Mouse (Mus musculus) intestine, embryonic 16.5 days (tissue): ENCODE results near the gene Atp11a. TPM values are rescaled to one million over a fixed set of nuclear protein-coding genes. Genes with fewer than 3 reads are reported as not detected.

Experiments used
- ATAC-seq: fragments of 200-750 bp; cut with Nextera tagmentation; 2 replicates; pipeline ENCODE4 v1.8.0; 2017; ENCODE audit warnings: moderate TSS enrichment, moderate library complexity
- H3K27ac ChIP-seq: fragments of 300-500 bp; sonication (generic); 2 replicates; pipeline ENCODE4 v1.5.1; 2014; ENCODE audit warnings: mild to moderate bottlenecking, low read length
- H3K27me3 ChIP-seq: fragments of 300-500 bp; sonication (generic); replicated peaks from 2 replicates; pipeline ENCODE4 v1.6.1; 2014; ENCODE audit warnings: low read length, control low read depth, mixed read lengths; ENCODE audit not compliant: control insufficient read depth, insufficient read depth
- H3K36me3 ChIP-seq: fragments of 300-500 bp; sonication (generic); 2 replicates; pipeline ENCODE4 v1.6.1; 2014; ENCODE audit warnings: low read length, control low read depth; ENCODE audit not compliant: control insufficient read depth, insufficient read depth
- H3K4me1 ChIP-seq: fragments of 300-500 bp; sonication (generic); 2 replicates; pipeline ENCODE4 v1.6.1; 2014; ENCODE audit warnings: low read length, control low read depth, mixed read lengths; ENCODE audit not compliant: control insufficient read depth, insufficient read depth
- H3K4me2 ChIP-seq: fragments of 300-500 bp; sonication (generic); 2 replicates; pipeline ENCODE4 v1.6.1; 2014; ENCODE audit warnings: low read depth, low read length, control low read depth
- H3K4me3 ChIP-seq: fragments of 300-500 bp; sonication (generic); 2 replicates; pipeline ENCODE4 v1.5.1; 2014; ENCODE audit warnings: mild to moderate bottlenecking, low read length
- H3K9ac ChIP-seq: fragments of 300-500 bp; sonication (generic); 2 replicates; pipeline ENCODE4 v1.6.1; 2014; ENCODE audit warnings: low read depth, low read length
- H3K9me3 ChIP-seq: fragments of 300-500 bp; sonication (generic); 2 replicates; pipeline ENCODE4 v1.6.1; 2016; ENCODE audit warnings: low read length, control low read depth; ENCODE audit not compliant: control insufficient read depth
- WGBS: fragments of 180-500 bp; shearing (Covaris S2); extraction: QIAGEN DNeasy Blood & Tissue Kit; methylation state at CpG from one replicate; pipeline ENCODE4 v1.1.7; 2014; 5-methylcytosine and 5-hydroxymethylcytosine counted together
- polyA plus RNA-seq: library from polyadenylated mRNA; unstranded; fragments of >200 nt; fragmentation: Nextera tagmentation; extraction: Ambion mirVana; gene quantifications from 2 replicates; pipeline ENCODE4 v1.2.1, GENCODE M21; 2015

The Atp11a gene
- polyA plus RNA-seq, 1 experiment from 2014 or later, result 9.0 TPM

DNA sequence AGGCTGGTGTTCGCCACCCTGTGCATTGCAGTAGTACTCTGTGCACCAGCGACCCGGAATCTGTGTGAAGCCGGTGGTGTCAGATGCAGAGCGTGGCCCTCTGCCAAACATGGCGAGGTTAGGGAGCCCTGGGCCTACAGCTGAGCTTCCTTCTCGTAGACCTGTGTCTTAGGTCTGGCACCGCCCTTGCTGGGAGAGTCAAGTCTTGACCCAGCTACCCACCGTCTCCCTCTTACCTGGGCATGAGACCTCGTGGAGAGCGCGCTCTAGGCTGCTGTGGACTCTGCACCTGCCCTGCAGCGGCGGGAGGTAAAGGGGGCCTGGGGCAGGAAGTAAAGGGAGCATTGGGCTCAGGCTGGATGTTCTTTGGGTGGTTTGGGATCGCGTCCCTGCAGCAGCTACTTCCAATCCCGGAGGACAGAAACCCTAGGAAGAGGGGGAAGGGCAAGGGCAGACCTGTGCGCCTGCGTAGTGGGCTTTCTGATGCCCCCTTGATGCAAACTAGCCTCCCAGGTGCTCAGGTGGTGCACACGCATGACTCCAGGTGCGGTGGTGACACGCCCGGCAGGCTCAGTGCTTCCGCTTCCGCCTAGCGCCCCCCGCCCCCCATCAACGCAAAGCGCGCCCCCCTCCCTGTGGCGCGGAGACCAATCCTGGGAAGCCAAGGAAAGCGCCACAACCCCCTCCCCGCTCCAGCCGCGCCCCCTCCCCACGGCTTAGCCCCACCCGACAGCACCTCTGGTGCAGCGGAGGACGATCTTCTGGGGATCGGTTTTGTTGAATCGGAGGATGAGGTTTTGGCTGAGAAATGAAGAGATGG, 158.6 kb downstream of the Atp11a start:
- ATAC-seq, result peak; percentile 82
- H3K9ac ChIP-seq, result peak overlapping the region; percentile 75
- 0 out of 2 replicates have a peak overlapping the region, but pooled peaks have one; percentile 2 for H3K27ac ChIP-seq
- no peaks in the 10 kb centered on the region for H3K9me3 ChIP-seq
- H3K4me1 ChIP-seq, result peaks cover 10% of the 10 kb centered on the region
- 14% methylated on average over 39 of the region's 42 CpGs for WGBS
- no peaks in the 10 kb centered on the region for H3K36me3 ChIP-seq
- H3K27me3 ChIP-seq, result no peaks in the 10 kb centered on the region
- peak overlapping the region; percentile 55 for H3K4me3 ChIP-seq
- peak overlapping the region; percentile 86 for H3K4me2 ChIP-seq

DNA sequence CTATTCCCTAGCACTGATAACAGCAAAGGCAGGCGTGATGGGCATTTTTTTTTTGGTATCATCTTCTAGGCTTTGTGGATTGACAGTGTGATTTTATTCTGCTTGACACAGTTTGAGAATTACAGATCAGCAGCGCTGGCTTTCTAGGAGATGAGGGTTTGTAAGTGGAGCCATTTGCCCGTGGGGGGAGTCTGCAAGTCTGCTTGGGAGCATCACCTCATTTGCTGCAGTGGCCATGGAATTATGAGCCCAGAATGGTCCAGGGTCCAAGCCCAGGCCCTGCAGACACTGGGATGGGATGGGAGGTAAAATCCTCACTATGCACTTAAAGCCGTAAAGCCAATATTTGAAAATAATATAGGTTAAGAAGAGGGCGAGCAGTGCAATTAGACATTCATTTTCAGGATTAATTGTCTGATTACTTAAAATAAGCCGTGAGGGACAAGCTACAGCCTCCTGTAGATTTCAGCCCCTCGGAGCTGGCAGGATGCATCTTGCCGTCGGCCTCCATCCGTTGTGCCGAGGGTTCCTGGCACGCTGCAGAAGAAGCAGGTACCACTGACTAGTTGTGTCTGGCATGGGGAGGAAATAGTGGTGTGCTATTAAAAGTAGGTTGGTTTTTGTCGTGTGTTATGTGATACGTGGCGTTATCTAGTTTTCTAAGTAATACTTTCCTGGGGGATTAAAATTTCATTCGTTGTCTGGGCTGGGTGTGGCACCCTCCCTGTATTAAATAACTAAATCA, 159.5 kb downstream of the Atp11a start:
- Histone ChIP-seq H3K27ac (no peak overlapping the region), H3K36me3 (no peaks in the 10 kb centered on the region), H3K4me3 (peak overlapping the region; percentile 55), H3K4me2 (peak overlapping the region; percentile 86), H3K4me1 (peaks cover 10% of the 10 kb centered on the region), H3K27me3 (no peaks in the 10 kb centered on the region), H3K9ac (peak overlapping the region; percentile 75), H3K9me3 (no peaks in the 10 kb centered on the region)
- 57% methylated on average over 16 of the region's 16 CpGs for WGBS
- ATAC-seq, result no peak

DNA sequence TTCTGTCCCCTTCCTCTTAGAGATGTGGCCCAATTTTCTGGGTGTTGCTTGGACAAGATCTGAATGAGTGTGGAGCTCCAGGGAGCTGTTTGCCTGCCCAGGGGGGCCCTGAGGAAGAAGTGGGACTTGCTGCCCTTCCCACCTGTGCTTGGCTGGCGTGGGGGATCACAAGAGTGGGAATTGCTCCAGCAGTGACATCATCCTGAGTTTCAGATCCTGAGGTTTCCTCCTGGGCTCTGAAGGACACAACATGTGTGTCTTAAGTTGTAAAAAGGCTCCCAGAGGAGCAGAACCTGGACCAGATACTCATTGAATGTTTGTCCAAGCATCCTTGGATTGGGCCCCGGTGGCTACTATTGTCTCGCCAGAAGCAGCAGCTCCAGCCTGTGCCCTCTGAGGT, 160.2 kb downstream of the Atp11a start:
- no peak for ATAC-seq
- H3K27me3 ChIP-seq, result no peaks in the 10 kb centered on the region
- H3K9me3 ChIP-seq, result no peaks in the 10 kb centered on the region
- H3K9ac ChIP-seq, result no peak overlapping the region
- no peak overlapping the region for H3K4me3 ChIP-seq
- H3K36me3 ChIP-seq, result no peaks in the 10 kb centered on the region
- 86% methylated on average over 3 of the region's 3 CpGs for WGBS
- H3K4me2 ChIP-seq, result no peak overlapping the region
- H3K27ac ChIP-seq, result no peak overlapping the region
- H3K4me1 ChIP-seq, result peaks cover 7% of the 10 kb centered on the region

GRCm38 (mm10) chr8:12917831-12918230, 161.0 kb downstream of the Atp11a start:
- H3K27me3 ChIP-seq, result no peaks in the 10 kb centered on the region
- no peak for ATAC-seq
- WGBS, result 71% methylated on average over 4 of the region's 4 CpGs
- 0 out of 2 replicates have a peak, but pooled peaks cover 3% of the 10 kb centered on the region for H3K4me1 ChIP-seq
- H3K9me3 ChIP-seq, result no peaks in the 10 kb centered on the region
- H3K4me3 ChIP-seq, result no peak overlapping the region
- H3K9ac ChIP-seq, result no peak overlapping the region
- H3K4me2 ChIP-seq, result no peak overlapping the region
- H3K27ac ChIP-seq, result no peak overlapping the region
- no peaks in the 10 kb centered on the region for H3K36me3 ChIP-seq

Other genes starting within 250 kb of the Atp11a start
- gene Spaca7, start 184.0 kb upstream of the Atp11a start, polyA plus RNA-seq, result not detected in 2 replicates
- 34.4 and 37.6 TPM in 2 replicates for gene Tubgcp3, start 84.8 kb upstream of the Atp11a start, polyA plus RNA-seq
- 13.3 and 14.1 TPM in 2 replicates for gene Mcf2l, start 116.8 kb downstream of the Atp11a start, polyA plus RNA-seq